Mouse (Mus musculus): ENCODE measurements around the gene Exo5.

Exo5 gene

GRCm38 (mm10) chr4:120904533-120904932 is 20.3 kb downstream of the Exo5 start:
- DNase-seq, result no peak

- DNase-seq, result no peak
Observed at GRCm38 (mm10) chr4:120895810-120896584, 28.8 kb downstream of the Exo5 start.

GRCm38 (mm10) chr4:120895226-120895625 is 29.6 kb downstream of the Exo5 start:
- DNase-seq, result no peak

- DNase-seq, result no peak
Observed at GRCm38 (mm10) chr4:120894584-120894983, 30.2 kb downstream of the Exo5 start.

- no peak for DNase-seq
Observed at GRCm38 (mm10) chr4:120893656-120894401, 31.0 kb downstream of the Exo5 start.

DNA sequence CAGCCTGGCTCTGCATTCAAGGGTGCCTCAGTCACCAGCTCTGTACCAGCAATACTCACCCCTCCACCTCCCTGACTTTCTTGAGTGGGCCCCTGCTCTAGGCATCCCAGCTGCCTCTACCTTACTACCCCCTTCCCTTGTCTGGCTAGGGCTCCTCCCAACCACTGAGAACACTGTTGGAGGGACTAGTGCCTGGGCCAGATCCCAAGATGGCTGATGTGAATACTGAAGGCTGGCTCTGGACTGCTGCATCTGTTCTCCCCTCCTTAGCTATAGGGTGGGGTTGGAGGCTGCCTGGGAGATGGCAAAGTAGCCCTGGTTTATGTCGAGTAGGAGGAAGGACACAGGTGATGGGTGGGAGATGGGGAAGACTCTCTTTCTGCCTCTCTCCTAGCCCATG is 32.3 kb downstream of the Exo5 start:
- DNase-seq, result no peak

DNA sequence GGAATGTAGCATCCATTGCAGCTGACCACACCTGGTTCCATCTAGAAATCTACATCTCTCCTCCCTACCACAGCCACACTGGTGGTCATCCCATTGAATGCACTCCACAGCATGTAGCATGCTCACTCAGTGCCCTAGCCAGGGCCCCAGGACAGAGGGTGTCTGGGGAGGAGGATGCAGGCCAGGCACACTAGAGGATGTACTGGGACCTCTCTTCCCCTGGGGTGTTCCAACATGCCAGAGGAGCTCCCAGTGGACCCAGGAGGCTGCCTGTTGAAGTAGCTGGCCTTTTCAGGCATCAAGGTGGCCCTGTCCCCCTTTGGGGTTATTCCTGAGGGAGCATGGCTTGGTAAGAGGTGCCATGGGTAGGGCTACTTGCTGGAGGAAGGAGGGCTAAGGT is 32.9 kb downstream of the Exo5 start:
- DNase-seq, result no peak

DNA sequence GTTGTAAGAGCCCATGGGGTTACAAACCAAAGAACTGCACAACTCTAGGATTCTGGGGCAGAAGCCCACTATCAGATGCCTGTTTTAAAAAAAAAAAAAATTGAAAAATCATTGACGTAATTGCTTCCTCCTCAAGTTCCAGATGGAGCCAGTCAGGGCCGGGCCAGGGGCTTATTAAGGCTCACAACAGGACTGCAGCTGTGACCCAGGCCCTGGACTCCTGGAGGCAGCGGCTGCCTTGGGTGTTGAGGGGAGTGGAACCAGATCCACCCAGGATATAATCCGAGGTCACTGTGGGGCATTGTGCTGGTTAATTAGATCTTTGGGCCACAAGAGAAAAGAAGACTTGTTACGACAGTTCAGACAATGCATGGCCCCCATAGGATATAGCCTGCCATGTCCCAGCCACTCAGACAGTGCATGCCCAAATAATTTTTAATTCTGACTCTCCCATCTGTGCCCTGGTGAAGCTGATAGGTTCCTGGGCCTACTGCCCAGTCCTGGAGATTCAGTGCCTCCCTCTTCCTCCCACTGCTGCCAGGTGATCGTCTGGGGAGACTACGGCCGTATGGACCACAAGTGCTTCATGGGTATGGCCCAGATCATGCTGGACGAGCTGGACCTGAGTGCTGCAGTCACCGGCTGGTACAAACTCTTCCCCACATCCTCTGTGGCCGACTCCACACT is 33.9 kb downstream of the Exo5 start:
- DNase-seq, result no peak

- DNase-seq, result no peak
Observed at GRCm38 (mm10) chr4:120888884-120889283, 35.9 kb downstream of the Exo5 start.

- DNase-seq, result peak; percentile 30
Observed at GRCm38 (mm10) chr4:120887381-120888112, 37.3 kb downstream of the Exo5 start.

DNA sequence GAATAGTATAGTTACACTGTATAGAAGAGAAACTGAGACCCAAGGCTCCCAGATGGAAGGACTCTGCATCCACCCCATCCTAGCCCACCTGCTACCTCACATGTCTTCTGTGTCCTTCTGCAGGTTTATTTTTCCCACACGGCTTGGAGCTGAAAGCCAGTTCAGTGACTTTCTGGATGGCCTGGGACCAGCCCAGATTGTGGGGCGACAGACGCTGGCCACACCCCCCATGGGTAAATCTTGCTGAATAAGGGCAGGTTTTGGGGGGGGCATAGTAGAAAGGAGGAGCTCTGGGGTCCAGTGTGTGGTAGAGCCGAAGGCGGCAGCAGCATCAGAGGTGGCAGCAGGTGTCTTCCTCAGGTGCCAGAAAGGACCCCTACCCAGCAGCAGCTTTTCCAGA is 38.0 kb downstream of the Exo5 start:
- no peak for DNase-seq

DNA sequence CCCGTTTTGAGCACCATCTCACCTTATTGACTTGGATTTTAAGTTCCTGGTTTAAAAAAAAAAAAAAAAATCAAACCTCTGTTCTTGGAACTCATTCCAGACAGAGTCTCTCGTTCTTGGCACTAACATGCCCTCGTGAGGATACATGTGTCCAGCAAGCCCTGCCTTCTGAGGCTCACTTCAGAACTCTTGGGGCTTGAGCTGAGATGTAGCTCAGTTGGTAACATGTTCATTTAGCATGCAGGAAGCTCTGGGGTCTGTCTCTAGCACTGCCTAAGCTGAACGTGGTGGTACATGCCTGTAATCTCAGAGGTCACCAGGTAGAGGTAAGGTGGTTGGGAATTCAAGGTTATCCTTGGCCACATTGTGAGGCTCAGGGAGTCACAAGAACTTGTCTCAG is 38.7 kb downstream of the Exo5 start:
- DNase-seq, result no peak

DNA sequence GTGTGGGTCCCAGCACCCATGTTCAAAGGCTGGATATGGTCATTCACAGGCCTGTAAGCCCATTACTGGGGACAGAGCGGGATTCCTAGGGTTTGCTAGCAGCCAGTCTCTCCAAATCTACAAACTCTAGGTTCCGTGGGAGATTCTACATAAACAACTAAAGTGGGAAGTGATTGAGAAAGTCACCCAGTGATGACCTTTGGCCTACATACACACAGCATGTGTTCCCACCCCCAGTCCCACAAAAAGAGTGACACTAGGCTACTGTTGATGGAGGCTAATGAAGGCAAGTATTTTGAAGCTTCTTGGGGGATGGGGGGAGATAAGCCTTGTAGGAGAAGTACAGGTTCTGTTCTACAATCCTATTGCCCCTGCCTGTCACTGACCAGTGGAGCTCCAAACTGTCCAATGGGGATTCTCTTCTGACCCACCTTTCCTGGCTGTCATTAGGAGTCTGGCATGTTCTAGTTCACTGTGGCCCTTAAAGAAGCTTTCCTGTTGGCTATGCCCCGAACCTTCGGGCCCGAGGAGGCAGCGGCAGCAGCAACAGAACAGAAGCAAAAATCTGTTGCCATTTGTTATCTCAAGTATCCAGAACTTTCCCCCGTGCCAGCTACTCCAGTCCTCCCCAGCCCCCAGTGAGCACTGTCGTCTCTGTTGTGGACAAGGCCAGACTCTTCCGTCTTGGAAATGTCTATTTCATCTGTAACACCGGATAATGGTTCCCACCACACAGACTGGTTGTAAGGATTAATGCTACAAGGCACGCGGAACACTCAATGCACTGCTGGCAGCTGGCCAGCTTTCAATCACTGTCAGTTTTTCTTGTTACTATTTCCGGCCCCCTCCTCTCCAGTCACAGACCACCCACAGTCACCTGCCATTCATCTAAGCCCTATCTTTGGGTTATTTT is 39.4 kb downstream of the Exo5 start:
- no peak for DNase-seq

GRCm38 (mm10) chr4:120882002-120882625 is 42.7 kb downstream of the Exo5 start:
- DNase-seq, result peak; percentile 74

DNA sequence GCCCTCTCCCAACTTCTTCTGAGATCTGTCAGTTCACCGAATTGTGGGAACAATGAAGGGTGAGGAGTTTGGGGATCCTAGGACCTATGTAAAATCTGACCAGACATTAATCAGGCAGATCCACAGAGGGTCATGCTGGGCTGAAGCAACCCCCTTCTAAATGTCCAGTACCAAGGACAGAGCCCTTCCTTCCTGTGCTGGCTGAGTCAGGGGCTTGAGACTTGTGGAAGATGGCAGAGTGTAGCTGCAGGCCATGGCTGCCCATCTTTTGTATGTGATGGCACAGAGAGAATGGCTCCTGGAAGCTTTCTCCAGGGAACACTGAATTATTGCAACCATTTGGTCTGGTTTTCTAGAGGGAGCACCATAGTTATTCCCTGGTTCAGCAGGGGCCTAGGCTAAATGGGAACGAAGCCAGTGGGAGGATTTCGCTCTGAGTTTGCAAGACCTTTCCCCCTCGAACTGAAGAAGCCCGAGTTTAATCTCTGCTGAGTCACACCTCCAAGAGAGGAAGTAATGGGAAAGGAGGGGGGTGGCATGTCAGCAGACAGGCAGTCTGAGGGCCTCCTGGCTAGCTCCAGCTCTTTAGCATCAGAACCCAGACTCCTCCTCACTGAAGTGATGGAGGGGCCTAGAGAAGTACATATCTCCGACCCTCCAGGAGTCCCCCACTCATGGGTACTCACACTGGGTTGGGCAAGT is 43.9 kb downstream of the Exo5 start:
- no peak for DNase-seq

GRCm38 (mm10) chr4:120879386-120879785 is 45.4 kb downstream of the Exo5 start:
- no peak for DNase-seq

DNA sequence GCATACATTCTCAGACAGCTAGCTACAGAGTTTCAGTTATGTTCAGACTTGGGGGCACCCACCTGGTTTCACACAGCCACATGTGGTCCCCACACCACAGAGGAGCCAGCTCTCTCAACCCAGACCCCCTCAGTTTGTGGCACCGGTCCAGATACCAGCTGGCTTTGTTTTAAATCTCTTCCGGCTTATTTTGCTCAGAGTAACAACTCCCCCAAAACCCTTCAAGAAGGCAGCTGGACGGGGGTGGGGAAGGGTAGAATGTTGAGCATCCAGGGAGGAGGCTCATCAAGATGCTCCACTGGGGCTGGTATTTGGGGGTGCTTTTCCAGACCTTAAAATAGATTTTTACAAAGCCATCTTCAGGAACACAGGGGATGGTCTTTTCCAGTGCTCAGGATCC is 46.1 kb downstream of the Exo5 start:
- DNase-seq, result peak; percentile 34

DNA sequence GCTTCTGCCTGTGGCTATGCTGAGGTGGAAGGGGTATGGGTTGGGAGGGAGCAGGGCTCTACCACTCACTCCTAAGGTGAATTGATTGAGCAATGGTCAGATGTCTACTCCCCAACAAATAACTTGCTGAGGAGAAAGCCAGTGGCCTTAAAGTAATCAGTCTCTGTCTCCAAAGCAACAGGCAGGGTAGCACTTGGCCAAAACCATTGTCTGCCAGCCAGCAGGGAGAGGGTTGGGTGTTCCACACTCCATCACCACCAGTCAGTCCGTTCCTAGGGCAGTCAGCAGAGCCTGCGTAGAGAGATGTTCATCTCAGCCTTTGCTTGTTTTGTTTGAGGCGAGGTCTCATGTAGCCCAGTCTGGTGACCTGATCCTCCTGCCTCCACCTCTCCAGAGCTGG is 48.9 kb downstream of the Exo5 start:
- no peak for DNase-seq
